Mouse (Mus musculus): ENCODE results near the gene Exosc5.
A peak's percentile ranks its signal among the peaks of the same experiment; 100 is the strongest.

The Exosc5 gene

GRCm38 (mm10) chr7:25636373-25636772 lies 22.6 kb upstream of the Exosc5 start:
- no peak for DNase-seq (ENCODE audit: low read depth, low spot score)

GRCm38 (mm10) chr7:25637099-25637498 lies 21.9 kb upstream of the Exosc5 start:
- no peak for DNase-seq (ENCODE audit: low read depth, low spot score)

GRCm38 (mm10) chr7:25639754-25640153 lies 19.2 kb upstream of the Exosc5 start:
- DNase-seq (ENCODE audit: low read depth, low spot score) = peak; percentile 55

GRCm38 (mm10) chr7:25644136-25644535 lies 14.8 kb upstream of the Exosc5 start:
- DNase-seq (ENCODE audit: low read depth, low spot score) = no peak

- no peak for DNase-seq (ENCODE audit: low read depth, low spot score)
These were observed 14.3 kb upstream of the Exosc5 start for GRCm38 (mm10) chr7:25644631-25645030.

GRCm38 (mm10) chr7:25645074-25645473 lies 13.9 kb upstream of the Exosc5 start:
- DNase-seq (ENCODE audit: low read depth, low spot score) = no peak

GRCm38 (mm10) chr7:25647574-25648123 lies 11.3 kb upstream of the Exosc5 start:
- no peak for DNase-seq (ENCODE audit: low read depth, low spot score)

GRCm38 (mm10) chr7:25649839-25650238 lies 9.1 kb upstream of the Exosc5 start:
- DNase-seq (ENCODE audit: low read depth, low spot score) = no peak

- DNase-seq (ENCODE audit: low read depth, low spot score) = no peak
These were observed 7.7 kb upstream of the Exosc5 start for GRCm38 (mm10) chr7:25651281-25651680.

GRCm38 (mm10) chr7:25652244-25652759 lies 6.7 kb upstream of the Exosc5 start:
- DNase-seq (ENCODE audit: low read depth, low spot score) = no peak

- DNase-seq (ENCODE audit: low read depth, low spot score) = no peak
These were observed 3.1 kb upstream of the Exosc5 start for GRCm38 (mm10) chr7:25655601-25656428.

GRCm38 (mm10) chr7:25657785-25658184 lies 1.2 kb upstream of the Exosc5 start:
- DNase-seq (ENCODE audit: low read depth, low spot score) = no peak

- DNase-seq (ENCODE audit: low read depth, low spot score) = no peak
These were observed 7.4 kb downstream of the Exosc5 start for GRCm38 (mm10) chr7:25666381-25666780.

- DNase-seq (ENCODE audit: low read depth, low spot score) = no peak
These were observed 10.2 kb downstream of the Exosc5 start for GRCm38 (mm10) chr7:25669158-25669557.

GRCm38 (mm10) chr7:25669631-25670030 lies 10.7 kb downstream of the Exosc5 start:
- DNase-seq (ENCODE audit: low read depth, low spot score) = no peak

- no peak for DNase-seq (ENCODE audit: low read depth, low spot score)
These were observed 11.1 kb downstream of the Exosc5 start for GRCm38 (mm10) chr7:25670096-25670495.

GRCm38 (mm10) chr7:25671686-25672085 lies 12.7 kb downstream of the Exosc5 start:
- DNase-seq (ENCODE audit: low read depth, low spot score) = no peak

GRCm38 (mm10) chr7:25672442-25672841 lies 13.5 kb downstream of the Exosc5 start:
- no peak for DNase-seq (ENCODE audit: low read depth, low spot score)

- DNase-seq (ENCODE audit: low read depth, low spot score) = no peak
These were observed 15.3 kb downstream of the Exosc5 start for GRCm38 (mm10) chr7:25674297-25674696.

GRCm38 (mm10) chr7:25674719-25675300 lies 15.8 kb downstream of the Exosc5 start, which contains the start of gene Tmem91:
Gene Tmem91 (minus strand): TSS chr7:25675166.
- no peak for DNase-seq (ENCODE audit: low read depth, low spot score)

GRCm38 (mm10) chr7:25675405-25675804 lies 16.4 kb downstream of the Exosc5 start:
- no peak for DNase-seq (ENCODE audit: low read depth, low spot score)

- peak; percentile 81 for DNase-seq (ENCODE audit: low read depth, low spot score)
These were observed 17.3 kb downstream of the Exosc5 start for GRCm38 (mm10) chr7:25676085-25676781.
